Mouse (Mus musculus): ENCODE results near the gene Hpca.
A peak's percentile ranks its signal among the peaks of the same experiment; 100 is the strongest.

Gene Hpca

GRCm38 (mm10) chr4:129108624-129109023 lies 13.2 kb downstream of the Hpca start:
- DNase-seq (ENCODE audit: low read depth), result no peak

- no peak for DNase-seq (ENCODE audit: low read depth)
Measured at GRCm38 (mm10) chr4:129107348-129107899, 14.4 kb downstream of the Hpca start.

GRCm38 (mm10) chr4:129106073-129106472 lies 15.8 kb downstream of the Hpca start:
- no peak for DNase-seq (ENCODE audit: low read depth)

- DNase-seq (ENCODE audit: low read depth), result no peak
Measured at GRCm38 (mm10) chr4:129105356-129105755, 16.5 kb downstream of the Hpca start, which contains the start of gene Tmem54. Gene Tmem54, plus strand, starts transcription at chr4:129105548.

- no peak for DNase-seq (ENCODE audit: low read depth)
Measured at GRCm38 (mm10) chr4:129102133-129102829, 19.6 kb downstream of the Hpca start.

- no peak for DNase-seq (ENCODE audit: low read depth)
Measured at GRCm38 (mm10) chr4:129097006-129097405, 24.8 kb downstream of the Hpca start.

- DNase-seq (ENCODE audit: low read depth), result no peak
Measured at GRCm38 (mm10) chr4:129095276-129095675, 26.6 kb downstream of the Hpca start.

- no peak for DNase-seq (ENCODE audit: low read depth)
Measured at GRCm38 (mm10) chr4:129087850-129088249, 34.0 kb downstream of the Hpca start.

GRCm38 (mm10) chr4:129086078-129086477 lies 35.8 kb downstream of the Hpca start:
- DNase-seq (ENCODE audit: low read depth), result peak; percentile 88

- no peak for DNase-seq (ENCODE audit: low read depth)
Measured at GRCm38 (mm10) chr4:129084896-129085295, 36.9 kb downstream of the Hpca start.

- peak; percentile 78 for DNase-seq (ENCODE audit: low read depth)
Measured at GRCm38 (mm10) chr4:129082379-129083115, 39.3 kb downstream of the Hpca start.

GRCm38 (mm10) chr4:129081939-129082338 lies 39.9 kb downstream of the Hpca start:
- DNase-seq (ENCODE audit: low read depth), result no peak

- DNase-seq (ENCODE audit: low read depth), result no peak
Measured at GRCm38 (mm10) chr4:129081512-129081911, 40.3 kb downstream of the Hpca start.

- no peak for DNase-seq (ENCODE audit: low read depth)
Measured at GRCm38 (mm10) chr4:129081041-129081440, 40.8 kb downstream of the Hpca start.

GRCm38 (mm10) chr4:129079126-129079525 lies 42.7 kb downstream of the Hpca start:
- no peak for DNase-seq (ENCODE audit: low read depth)

GRCm38 (mm10) chr4:129068848-129069247 lies 53.0 kb downstream of the Hpca start:
- no peak for DNase-seq (ENCODE audit: low read depth)

GRCm38 (mm10) chr4:129067638-129068415 lies 54.0 kb downstream of the Hpca start:
- no peak for DNase-seq (ENCODE audit: low read depth)

GRCm38 (mm10) chr4:129065688-129066236 lies 56.1 kb downstream of the Hpca start:
- DNase-seq (ENCODE audit: low read depth), result no peak

GRCm38 (mm10) chr4:129062281-129063075 lies 59.4 kb downstream of the Hpca start:
- no peak for DNase-seq (ENCODE audit: low read depth)

Data from naive thymus-derived CD4-positive, alpha-beta T cell, adult 2 months (primary cell).